In the genomic region with DNA sequence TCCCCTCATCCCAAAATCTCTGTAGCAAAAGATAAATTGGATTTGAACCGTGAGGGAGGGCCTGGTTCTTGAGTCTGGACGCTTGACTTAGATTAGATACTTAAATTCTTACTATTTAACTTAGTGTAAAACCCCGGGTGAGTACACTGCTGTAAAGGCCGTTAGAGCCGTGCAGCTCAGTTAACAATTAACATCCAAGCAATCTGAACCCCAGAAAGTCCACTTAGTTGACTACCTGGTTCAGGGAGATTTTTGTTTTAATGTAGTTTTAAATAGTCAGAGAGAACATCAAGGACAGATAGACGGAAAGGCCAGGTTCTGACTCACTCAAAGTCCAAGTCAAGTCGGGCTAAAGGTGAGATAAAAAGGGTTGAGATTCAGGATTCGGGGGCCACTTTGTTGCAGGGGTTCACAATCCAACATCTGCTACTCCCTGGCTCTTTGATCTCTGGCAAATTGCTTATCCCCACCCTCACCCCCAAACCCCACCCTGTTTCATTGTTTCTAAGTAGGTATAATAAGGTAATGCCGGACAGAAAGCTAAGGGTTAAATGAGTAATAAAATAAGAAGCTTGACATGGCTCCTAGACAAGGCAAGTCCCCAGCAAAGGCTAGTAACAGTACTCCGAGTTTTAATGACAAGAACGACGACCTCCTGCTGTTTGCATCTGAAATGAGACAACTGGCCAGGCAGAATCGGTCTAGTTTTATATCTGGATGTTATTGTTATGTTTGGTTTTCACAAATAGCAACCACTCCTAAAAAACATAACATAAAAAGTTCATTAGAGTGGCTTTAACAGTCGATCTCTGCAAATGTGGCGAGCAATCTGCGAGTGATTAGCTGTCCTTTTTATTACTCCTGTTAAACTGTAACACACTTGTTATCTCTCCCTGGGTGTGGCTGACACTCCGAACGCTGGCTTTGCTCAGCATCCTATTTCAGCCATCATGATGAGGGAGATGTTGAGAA, we compare ENCODE assay signal across 13 mouse cellular contexts. TPM values are rescaled to one million over a fixed set of nuclear protein-coding genes. Genes with fewer than 3 reads are reported as not detected.
DNase-seq lines count a peak whose midpoint lies in the region; ATAC-seq and TF ChIP-seq lines count a peak whose summit lies in the region.
"Had no signal": no experiment of that assay in that cellular context is flagged by ENCODE, and none has a peak within 500 bp of the region (broad histone marks: within the 10 kb centered on the region; RNA-seq: fewer than 3 reads in every experiment).

No protein-coding gene starts in this region.

- no peaks in the 10 kb centered on the region for H3K27me3 ChIP-seq in lung, embryonic 16.5 days (ENCODE audit: control insufficient read depth, insufficient read depth, low read depth, low read length)
- no peaks in the 10 kb centered on the region for H3K27me3 ChIP-seq in heart, embryonic 15.5 days
- H3K27me3 ChIP-seq in kidney, embryonic 14.5 days (ENCODE audit: control insufficient read depth, insufficient read depth, low read length): no peaks in the 10 kb centered on the region
- H3K27me3 ChIP-seq in liver, embryonic 16.5 days (ENCODE audit: control insufficient read depth, insufficient read depth, low read depth, low read length): no peaks in the 10 kb centered on the region
- H3K27me3 ChIP-seq in hindbrain, postnatal 0 days (ENCODE audit: insufficient read depth, low read length): no peaks in the 10 kb centered on the region
- H3K27me3 ChIP-seq in neural tube, embryonic 15.5 days (replicated peaks): 0 out of 2 replicates have a peak, but pooled peaks cover 2% of the 10 kb centered on the region

- H3K4me3 ChIP-seq in lung, embryonic 16.5 days (ENCODE audit: low read length): no peak overlapping the region
- no peak overlapping the region for H3K4me3 ChIP-seq in lung, adult 2 months (replicated peaks; ENCODE audit: extremely low read depth, low read depth, low read length)
- no peak overlapping the region for H3K4me3 ChIP-seq in heart, embryonic 15.5 days
- no peak overlapping the region for H3K4me3 ChIP-seq in kidney, embryonic 14.5 days (ENCODE audit: low read length)
- no peak overlapping the region for H3K4me3 ChIP-seq in liver, embryonic 16.5 days (ENCODE audit: low read depth, low read length)
- no peak overlapping the region for H3K4me3 ChIP-seq in hindbrain, postnatal 0 days (ENCODE audit: low read length)
- H3K4me3 ChIP-seq in neural tube, embryonic 15.5 days (replicated peaks): no peak overlapping the region
- H3K4me3 ChIP-seq: erythroblast, embryonic 14.5 days; midbrain, embryonic 10.5 days had no signal

- ATAC-seq in lung, embryonic 16.5 days (ENCODE audit: low read depth): no peak
- ATAC-seq in heart, embryonic 15.5 days (replicated peaks; ENCODE audit: insufficient number of reproducible peaks, insufficient read depth, low FRiP score, low read depth): no peak
- ATAC-seq in kidney, embryonic 14.5 days (ENCODE audit: low FRiP score, low TSS enrichment): peak; percentile 21; the same call in 1 of the 2 replicates
- ATAC-seq in liver, embryonic 16.5 days (ENCODE audit: low read depth): 0 out of 2 replicates have a peak, but pooled peaks have one; percentile 41
- no peak for ATAC-seq in hindbrain, postnatal 0 days
- no peak for ATAC-seq in neural tube, embryonic 15.5 days (ENCODE audit: low FRiP score)

- TF ChIP-seq CTCF in lung, adult 2 months (IDR thresholded peaks at IDR 0.05; ENCODE audit: insufficient read depth, low read length): no peak
- no peak for TF ChIP-seq CTCF in hindbrain, postnatal 0 days (IDR thresholded peaks at IDR 0.05; ENCODE audit: low read depth)

- no peaks in the 10 kb centered on the region for H3K9me3 ChIP-seq in lung, embryonic 16.5 days (ENCODE audit: control insufficient read depth, low read length)
- no peaks in the 10 kb centered on the region for H3K9me3 ChIP-seq in heart, embryonic 15.5 days (replicated peaks)
- H3K9me3 ChIP-seq in kidney, embryonic 14.5 days (ENCODE audit: control insufficient read depth, low read length): no peaks in the 10 kb centered on the region
- no peaks in the 10 kb centered on the region for H3K9me3 ChIP-seq in liver, embryonic 16.5 days (replicated peaks; ENCODE audit: control insufficient read depth, low read length)
- no peaks in the 10 kb centered on the region for H3K9me3 ChIP-seq in hindbrain, postnatal 0 days (ENCODE audit: low read length)
- no peaks in the 10 kb centered on the region for H3K9me3 ChIP-seq in neural tube, embryonic 15.5 days (replicated peaks)
- H3K9me3 ChIP-seq: midbrain, embryonic 10.5 days had no signal

- H3K27ac ChIP-seq in lung, embryonic 16.5 days (ENCODE audit: low read length): peak overlapping the region; percentile 36; the same call in 1 of the 2 replicates
- peak overlapping the region; percentile 61 for H3K27ac ChIP-seq in heart, embryonic 15.5 days
- no peak overlapping the region for H3K27ac ChIP-seq in kidney, embryonic 14.5 days (ENCODE audit: low read depth, low read length)
- peak overlapping the region; percentile 53 for H3K27ac ChIP-seq in liver, embryonic 16.5 days (ENCODE audit: low read length)
- H3K27ac ChIP-seq in hindbrain, postnatal 0 days: no peak overlapping the region
- no peak overlapping the region for H3K27ac ChIP-seq in neural tube, embryonic 15.5 days (replicated peaks)
- H3K27ac ChIP-seq: midbrain, embryonic 10.5 days had no signal

- no peak for DNase-seq in lung, adult 2 months
- DNase-seq in hindbrain, postnatal 0 days (ENCODE audit: low spot score): no peak
- no peak for DNase-seq in right cerebral cortex, postnatal 10 days (ENCODE audit: low spot score in 2 of 2)
- DNase-seq: adrenal gland, postnatal 14 days; cerebellum, postnatal 14 days; gastrocnemius, postnatal 36 days had no signal

- WGBS in lung, embryonic 16.5 days: 30% methylated on average over 18 of the region's 18 CpGs
- 53% methylated on average over 18 of the region's 18 CpGs for WGBS in lung, adult 2 months
- 30% methylated on average over 18 of the region's 18 CpGs for WGBS in heart, embryonic 15.5 days
- WGBS in kidney, embryonic 14.5 days: 14% methylated on average over 18 of the region's 18 CpGs
- 35% methylated on average over 18 of the region's 18 CpGs for WGBS in liver, embryonic 16.5 days (ENCODE audit: insufficient replicate concordance)
- WGBS in hindbrain, postnatal 0 days: 56% methylated on average over 18 of the region's 18 CpGs
- 22% methylated on average over 18 of the region's 18 CpGs for WGBS in neural tube, embryonic 15.5 days

- no peak overlapping the region for H3K4me2 ChIP-seq in lung, embryonic 16.5 days (ENCODE audit: low read depth, low read length)
- H3K4me2 ChIP-seq in heart, embryonic 15.5 days: peak overlapping the region; percentile 4; the same call in 1 of the 2 replicates
- H3K4me2 ChIP-seq in kidney, embryonic 14.5 days (replicated peaks; ENCODE audit: low read depth, low read length): peak overlapping the region; percentile 2; the same call in 1 of the 2 replicates
- peak overlapping the region; percentile 32 for H3K4me2 ChIP-seq in liver, embryonic 16.5 days (ENCODE audit: low read depth, low read length)
- no peak overlapping the region for H3K4me2 ChIP-seq in hindbrain, postnatal 0 days (ENCODE audit: low read depth, low read length)
- no peak overlapping the region for H3K4me2 ChIP-seq in neural tube, embryonic 15.5 days

- H3K9ac ChIP-seq in lung, embryonic 16.5 days (ENCODE audit: low read length): no peak overlapping the region
- H3K9ac ChIP-seq in heart, embryonic 15.5 days: no peak overlapping the region
- H3K9ac ChIP-seq in kidney, embryonic 14.5 days (ENCODE audit: low read depth, low read length): no peak overlapping the region
- no peak overlapping the region for H3K9ac ChIP-seq in liver, embryonic 16.5 days (ENCODE audit: low read depth, low read length)
- no peak overlapping the region for H3K9ac ChIP-seq in hindbrain, postnatal 0 days (replicated peaks; ENCODE audit: low read length)
- H3K9ac ChIP-seq in neural tube, embryonic 15.5 days (replicated peaks): no peak overlapping the region

- no peak for TF ChIP-seq POLR2A in lung, adult 2 months (IDR thresholded peaks at IDR 0.05; ENCODE audit: borderline replicate concordance, extremely low read depth, low read depth, low read length)

- peaks cover 30% of the 10 kb centered on the region for H3K4me1 ChIP-seq in lung, embryonic 16.5 days (replicated peaks; ENCODE audit: control insufficient read depth, insufficient read depth, low read length)
- H3K4me1 ChIP-seq in lung, adult 2 months (ENCODE audit: control insufficient read depth, insufficient read depth, low read length): peaks cover 14% of the 10 kb centered on the region
- peaks cover 43% of the 10 kb centered on the region for H3K4me1 ChIP-seq in heart, embryonic 15.5 days (replicated peaks)
- H3K4me1 ChIP-seq in kidney, embryonic 14.5 days (ENCODE audit: control insufficient read depth, insufficient read depth, low read length): peaks cover 11% of the 10 kb centered on the region
- peaks cover 33% of the 10 kb centered on the region for H3K4me1 ChIP-seq in liver, embryonic 16.5 days (ENCODE audit: control insufficient read depth, low read depth, low read length)
- no peaks in the 10 kb centered on the region for H3K4me1 ChIP-seq in hindbrain, postnatal 0 days (ENCODE audit: insufficient read depth, low read length)
- H3K4me1 ChIP-seq in neural tube, embryonic 15.5 days: no peaks in the 10 kb centered on the region

- no peaks in the 10 kb centered on the region for H3K36me3 ChIP-seq in lung, embryonic 16.5 days (ENCODE audit: control insufficient read depth, insufficient read depth, low read length)
- H3K36me3 ChIP-seq in heart, embryonic 15.5 days: no peaks in the 10 kb centered on the region
- H3K36me3 ChIP-seq in kidney, embryonic 14.5 days (ENCODE audit: control insufficient read depth, insufficient read depth, low read length): no peaks in the 10 kb centered on the region
- H3K36me3 ChIP-seq in liver, embryonic 16.5 days (ENCODE audit: control insufficient read depth, insufficient read depth): no peaks in the 10 kb centered on the region
- no peaks in the 10 kb centered on the region for H3K36me3 ChIP-seq in hindbrain, postnatal 0 days (ENCODE audit: insufficient read depth, low read length)
- no peaks in the 10 kb centered on the region for H3K36me3 ChIP-seq in neural tube, embryonic 15.5 days
- H3K36me3 ChIP-seq: midbrain, embryonic 10.5 days had no signal

RNA-seq across cellular contexts. Expression of gene Add3, which starts 12.6 kb away (rescaled TPM):
- 91.3 and 101 TPM in 2 replicates for polyA plus RNA-seq in lung, embryonic 16.5 days (2015; fragmentation: Nextera tagmentation; extraction: Ambion mirVana)
- polyA plus RNA-seq in lung, adult 2 months (2012; rRNA removed): 40.0 and 53.0 TPM in 2 replicates
- 112 and 118 TPM in 2 replicates for polyA plus RNA-seq in heart, embryonic 15.5 days (2015; fragmentation: Nextera tagmentation; extraction: Ambion mirVana)
- 39.5 and 76.1 TPM in 2 replicates for polyA plus RNA-seq in kidney, embryonic 14.5 days (2014; fragmentation: Nextera tagmentation; extraction: Ambion mirVana)
- 26.2 and 28.4 TPM in 2 replicates for polyA plus RNA-seq in liver, embryonic 16.5 days (2015; fragmentation: Nextera tagmentation; extraction: Ambion mirVana)
- 49.7 and 56.7 TPM in 2 replicates for total RNA-seq in hindbrain, postnatal 0 days (2014; rRNA removed)
- polyA plus RNA-seq in hindbrain, postnatal 0 days (2015; fragmentation: Nextera tagmentation; extraction: Ambion mirVana): 65.2 and 68.8 TPM in 2 replicates
- polyA plus RNA-seq in neural tube, embryonic 15.5 days (2015; fragmentation: Nextera tagmentation; extraction: Ambion mirVana): 40.2 and 50.1 TPM in 2 replicates

Comparison
In these comparisons a context has a peak if more than half of its experiments do, and no peak if none do; other contexts are left out.
1. ATAC-seq: peak in kidney, embryonic 14.5 days (single experiment) and liver, embryonic 16.5 days (single experiment); none in lung, embryonic 16.5 days (single experiment), heart, embryonic 15.5 days (single experiment), hindbrain, postnatal 0 days (single experiment) and neural tube, embryonic 15.5 days (single experiment).
2. H3K27ac ChIP-seq: peak in lung, embryonic 16.5 days (single experiment), heart, embryonic 15.5 days (single experiment) and liver, embryonic 16.5 days (single experiment); none in kidney, embryonic 14.5 days (single experiment), hindbrain, postnatal 0 days (single experiment) and neural tube, embryonic 15.5 days (single experiment).
3. H3K4me2 ChIP-seq: peak in heart, embryonic 15.5 days (single experiment), kidney, embryonic 14.5 days (single experiment) and liver, embryonic 16.5 days (single experiment); none in lung, embryonic 16.5 days (single experiment), hindbrain, postnatal 0 days (single experiment) and neural tube, embryonic 15.5 days (single experiment).